Mouse (Mus musculus): ENCODE data around the gene Pde6h. TPM values are rescaled to one million over a fixed set of nuclear protein-coding genes. Genes with fewer than 3 reads are reported as not detected.

Pde6h gene
- total and polyA plus RNA-seq, 3 experiments, result 0.08 TPM; not detected in 2

GRCm38 (mm10) chr6:136941051-136942021 is 17.7 kb downstream of the Pde6h start, which contains the start of gene Arhgdib:
Gene Arhgdib (minus strand): TSS chr6:136941899.
- peak; percentile 95 for DNase-seq (ENCODE audit: low read depth, low spot score)
- peaks cover 0 to 42% of the 10 kb centered on the region in 2 experiments; a peak in 2 of 4 replicates for H3K36me3 ChIP-seq (ENCODE audit: control insufficient read depth in 1 of 2, insufficient read depth in 2 of 2, low read length in 2 of 2)
- no peaks in the 10 kb centered on the region for H3K27me3 ChIP-seq (ENCODE audit: control insufficient read depth in 1 of 2, insufficient read depth in 2 of 2, low read length in 2 of 2)
- peak within 1 kb of the TSS; percentile 99 for H3K27ac ChIP-seq (ENCODE audit: control insufficient read depth, low read depth, low read length)
- H3K9ac ChIP-seq (ENCODE audit: control insufficient read depth, low read depth, low read length, poor library complexity, severe bottlenecking), result peak within 1 kb of the TSS; percentile 86
- H3K9me3 ChIP-seq (replicated peaks; ENCODE audit: insufficient read depth, low read length), result no peaks in the 10 kb centered on the region
- peaks cover 29% of the 10 kb centered on the region for H3K79me2 ChIP-seq (ENCODE audit: control insufficient read depth, insufficient read depth, low read length, poor library complexity)
- H3K4me1 ChIP-seq (ENCODE audit: control insufficient read depth in 1 of 2, insufficient read depth in 2 of 2, low read length in 2 of 2), result peaks cover 13 to 35% of the 10 kb centered on the region in 2 experiments
- peak within 1 kb of the TSS; percentile 61 to 64 for H3K4me3 ChIP-seq (ENCODE audit: control insufficient read depth in 1 of 2, insufficient read depth in 1 of 2, low read depth in 2 of 2, low read length in 2 of 2)
- TF ChIP-seq MAX (IDR thresholded peaks at IDR 0.05; ENCODE audit: low read length), result peak; percentile 82
- TF ChIP-seq KAT2A (conservative IDR thresholded peaks at IDR 0.05; ENCODE audit: low read depth, low read length), result peak; percentile 40
- TF ChIP-seq HCFC1 (IDR thresholded peaks at IDR 0.05; ENCODE audit: low read depth, low read length), result peak; percentile 28; the same call in 1 of the 2 replicates
- no peak for TF ChIP-seq RAD21 (IDR thresholded peaks at IDR 0.05; ENCODE audit: low read depth, low read length)
- TF ChIP-seq UBTF (IDR thresholded peaks at IDR 0.05; ENCODE audit: borderline replicate concordance, insufficient read depth, low read depth, low read length), result no peak
- peak; percentile 34; the same call in 1 of the 2 replicates for TF ChIP-seq MAZ (IDR thresholded peaks at IDR 0.05; ENCODE audit: low read depth, low read length)
- TF ChIP-seq TBP (IDR thresholded peaks at IDR 0.05; ENCODE audit: low read depth, low read length), result peak; percentile 95
- no peak for TF ChIP-seq MAFK (IDR thresholded peaks at IDR 0.05; ENCODE audit: borderline replicate concordance, low read depth, low read length)
- TF ChIP-seq ZMIZ1 (IDR thresholded peaks at IDR 0.05; ENCODE audit: low read depth, low read length), result peak; percentile 94
- no peak for TF ChIP-seq E2F4 (IDR thresholded peaks at IDR 0.05; ENCODE audit: borderline replicate concordance, low read depth, low read length)
- no peak for TF ChIP-seq CHD1 (IDR thresholded peaks at IDR 0.05; ENCODE audit: low read depth, low read length)
- peak; percentile 75 for TF ChIP-seq NELFE (IDR thresholded peaks at IDR 0.05; ENCODE audit: low read depth, low read length)
- TF ChIP-seq USF1 (IDR thresholded peaks at IDR 0.05; ENCODE audit: low read depth, low read length), result peak; percentile 84
- TF ChIP-seq CTCF (IDR thresholded peaks at IDR 0.05 in 2 of 3, conservative IDR thresholded peaks at IDR 0.05 in 1 of 3; ENCODE audit: control insufficient read depth in 1 of 3, insufficient read depth in 1 of 3, low read depth in 2 of 3, low read length in 3 of 3, poor library complexity in 1 of 3, severe bottlenecking in 1 of 3), result no peak
- no peak for TF ChIP-seq NRF1 (IDR thresholded peaks at IDR 0.05; ENCODE audit: insufficient read depth, low read depth, low read length, poor library complexity, severe bottlenecking)
- TF ChIP-seq POLR2AphosphoS2 (IDR thresholded peaks at IDR 0.05; ENCODE audit: low read length), result peak; percentile 63; the same call in 1 of the 2 replicates
- TF ChIP-seq POLR2A (IDR thresholded peaks at IDR 0.05; ENCODE audit: control insufficient read depth in 1 of 2, insufficient read depth in 1 of 2, low read depth in 1 of 2, low read length in 2 of 2, poor library complexity in 1 of 2), result peak in 1 of 2 experiments; percentile 77; a peak in 2 of 4 replicates
- peak; percentile 68 for TF ChIP-seq GATA1 (IDR thresholded peaks at IDR 0.05; ENCODE audit: low read depth, low read length)
- peak; percentile 89 for TF ChIP-seq SIN3A (IDR thresholded peaks at IDR 0.05; ENCODE audit: low read length)
- 0 out of 2 replicates have a peak, but pooled peaks have one; percentile 35 for TF ChIP-seq MYC (IDR thresholded peaks at IDR 0.05; ENCODE audit: low read depth, low read length)
- peak; percentile 71 for TF ChIP-seq ETS1 (IDR thresholded peaks at IDR 0.05; ENCODE audit: low read depth, low read length)
- TF ChIP-seq SMC3 (IDR thresholded peaks at IDR 0.05; ENCODE audit: low read depth, low read length), result no peak
- no peak; the same call in 1 of the 2 replicates for TF ChIP-seq BHLHE40 (IDR thresholded peaks at IDR 0.05; ENCODE audit: borderline replicate concordance, low read depth, low read length)
- no peak for TF ChIP-seq CHD2 (IDR thresholded peaks at IDR 0.05; ENCODE audit: low read length)
- TF ChIP-seq ELF1 (IDR thresholded peaks at IDR 0.05; ENCODE audit: low read depth, low read length), result no peak
- peak; percentile 93 for TF ChIP-seq MXI1 (IDR thresholded peaks at IDR 0.05; ENCODE audit: low read depth, low read length)
- peak in 1 of 2 experiments; percentile 29; a peak in 1 of 4 replicates for TF ChIP-seq USF2 (IDR thresholded peaks at IDR 0.05; ENCODE audit: borderline replicate concordance in 1 of 2, insufficient read depth in 1 of 2, low read depth in 1 of 2, low read length in 2 of 2)
- peak; percentile 97 for TF ChIP-seq RCOR1 (IDR thresholded peaks at IDR 0.05; ENCODE audit: low read depth, low read length)
- peak; percentile 99 for TF ChIP-seq JUND (IDR thresholded peaks at IDR 0.05; ENCODE audit: low read depth, low read length)
- TF ChIP-seq ZNF384 (IDR thresholded peaks at IDR 0.05; ENCODE audit: low read depth, low read length), result peak; percentile 34
- peak; percentile 78; the same call in 1 of the 2 replicates for TF ChIP-seq MYB (IDR thresholded peaks at IDR 0.05; ENCODE audit: low read depth, low read length)
- TF ChIP-seq TAL1 (IDR thresholded peaks at IDR 0.05; ENCODE audit: low read length), result peak; percentile 17; the same call in 1 of the 2 replicates
- TF ChIP-seq TCF12 (IDR thresholded peaks at IDR 0.05; ENCODE audit: low read depth, low read length), result peak; percentile 81
- TF ChIP-seq EP300 (IDR thresholded peaks at IDR 0.05; ENCODE audit: low read depth in 1 of 2, low read length in 2 of 2), result peak; percentile 82 to 89
- no peak for TF ChIP-seq GABPA (IDR thresholded peaks at IDR 0.05; ENCODE audit: low read depth, low read length)

All from MEL (cell line).